Mouse (Mus musculus) midbrain, embryonic 12.5 days (tissue): ENCODE results near the gene Prom2. TPM values are rescaled to one million over a fixed set of nuclear protein-coding genes. Genes with fewer than 3 reads are reported as not detected.

ENCODE experiments used
- ATAC-seq: fragments of 200-750 bp; cut with Nextera tagmentation; 2 replicates; pipeline ENCODE4 v1.8.0; 2017; ENCODE audit warnings: low read depth, moderate TSS enrichment, moderate library complexity; ENCODE audit not compliant: low FRiP score
- H3K27ac ChIP-seq: fragments of 300-500 bp; sonication (generic); replicated peaks from 2 replicates; pipeline ENCODE4 v1.5.1; 2016; ENCODE audit warnings: mild to moderate bottlenecking
- H3K27me3 ChIP-seq: fragments of 300-500 bp; sonication (generic); 2 replicates; pipeline ENCODE4 v1.6.1; 2016; ENCODE audit warnings: mild to moderate bottlenecking
- H3K36me3 ChIP-seq: fragments of 300-500 bp; sonication (generic); 2 replicates; pipeline ENCODE4 v1.6.1; 2016
- H3K4me1 ChIP-seq: fragments of 300-500 bp; sonication (generic); 2 replicates; pipeline ENCODE4 v1.6.1; 2016
- H3K4me2 ChIP-seq: fragments of 300-500 bp; sonication (generic); replicated peaks from 2 replicates; pipeline ENCODE4 v1.6.1; 2016; ENCODE audit warnings: mild to moderate bottlenecking, moderate library complexity
- H3K4me3 ChIP-seq: fragments of 300-500 bp; sonication (generic); 2 replicates; pipeline ENCODE4 v1.5.1; 2016; ENCODE audit warnings: mild to moderate bottlenecking
- H3K9ac ChIP-seq: fragments of 300-500 bp; sonication (generic); replicated peaks from 2 replicates; pipeline ENCODE4 v1.6.1; 2016; ENCODE audit warnings: mild to moderate bottlenecking, moderate library complexity
- H3K9me3 ChIP-seq: fragments of 300-500 bp; sonication (generic); 2 replicates; pipeline ENCODE4 v1.6.1; 2016; ENCODE audit warnings: mild to moderate bottlenecking
- WGBS: fragments of 180-500 bp; shearing (Covaris S2); methylation state at CpG from one replicate; pipeline ENCODE4 v1.1.7; 2016; 5-methylcytosine and 5-hydroxymethylcytosine counted together
- polyA plus RNA-seq: library from polyadenylated mRNA; unstranded; fragments of >200 nt; fragmentation: Nextera tagmentation; extraction: Ambion mirVana; gene quantifications from 2 replicates; pipeline ENCODE4 v1.2.1, GENCODE M21; 2016

The Prom2 gene
- polyA plus RNA-seq, 1 experiment from 2014 or later: 0.31 TPM

GRCm38 (mm10) chr2:127479210-127479609 lies 62.1 kb downstream of the Prom2 start:
- H3K9ac ChIP-seq: no peak overlapping the region
- H3K27me3 ChIP-seq: peaks cover 59% of the 10 kb centered on the region
- 70% methylated on average over 4 of the region's 4 CpGs for WGBS
- no peak overlapping the region for H3K4me2 ChIP-seq
- no peak overlapping the region for H3K4me3 ChIP-seq
- H3K4me1 ChIP-seq: peaks cover 16% of the 10 kb centered on the region
- H3K36me3 ChIP-seq: no peaks in the 10 kb centered on the region
- H3K27ac ChIP-seq: no peak overlapping the region
- no peak for ATAC-seq
- H3K9me3 ChIP-seq: no peaks in the 10 kb centered on the region

Other genes with a start within 250 kb of the Prom2 start
- 4.4 and 7.1 TPM in 2 replicates for gene Dusp2, start 205.3 kb downstream of the Prom2 start, polyA plus RNA-seq
- gene Astl, start 202.8 kb downstream of the Prom2 start, polyA plus RNA-seq: not detected in 2 replicates
- gene Adra2b, start 178.3 kb downstream of the Prom2 start, polyA plus RNA-seq: 1.7 and 2.1 TPM in 2 replicates
- gene Gpat2, start 116.3 kb downstream of the Prom2 start, polyA plus RNA-seq: 0.20 TPM in 1 of 2 replicates, not detected in the other
- 25.0 and 29.6 TPM in 2 replicates for gene Fahd2a, start 96.9 kb downstream of the Prom2 start, polyA plus RNA-seq
- gene Kcnip3, start 19.4 kb downstream of the Prom2 start, polyA plus RNA-seq: 3.5 and 3.7 TPM in 2 replicates
- gene Zfp661, start 45.6 kb upstream of the Prom2 start, polyA plus RNA-seq: 9.4 TPM in 2 replicates
- 151 and 168 TPM in 2 replicates for gene Mrps5, start 45.8 kb upstream of the Prom2 start, polyA plus RNA-seq
- gene Mal, start 115.2 kb upstream of the Prom2 start, polyA plus RNA-seq: 0.88 and 1.2 TPM in 2 replicates
- 0.63 and 0.74 TPM in 2 replicates for gene Mall, start 188.5 kb upstream of the Prom2 start, polyA plus RNA-seq
- gene Nphp1, start 247.4 kb upstream of the Prom2 start, polyA plus RNA-seq: 31.7 and 33.3 TPM in 2 replicates